Mouse (Mus musculus) testis, adult 2 months (tissue): ENCODE measurements around the gene Taf6l.

Source experiments
- CTCF ChIP-seq: fragments of 200-500 bp; IDR thresholded peaks from 2 replicates; pipeline ENCODE4 v1.5.1; 2012; ENCODE audit warnings: low read depth, mild to moderate bottlenecking, inconsistent platforms, low read length, moderate library complexity; ENCODE audit not compliant: control insufficient read depth, insufficient read depth, insufficient replicate concordance
- POLR2A ChIP-seq: fragments of 200-500 bp; IDR thresholded peaks from 2 replicates; pipeline ENCODE4 v1.6.1; 2012; ENCODE audit warnings: low read depth, mild to moderate bottlenecking, inconsistent platforms, low read length, moderate library complexity; ENCODE audit not compliant: control insufficient read depth

- TF ChIP-seq CTCF: no peak
- no peak for TF ChIP-seq POLR2A
Observed at GRCm38 (mm10) chr19:8734334-8734733, 51.9 kb downstream of the Taf6l start.
